Mouse (Mus musculus) forebrain, postnatal 0 days (tissue): ENCODE measurements around the gene Mxra8. TPM values are rescaled to one million over a fixed set of nuclear protein-coding genes. Genes with fewer than 3 reads are reported as not detected.

Source experiments
- ATAC-seq: fragments of 200-750 bp; cut with Nextera tagmentation; 2 replicates; pipeline ENCODE4 v1.8.0; 2017; ENCODE audit warnings: mild to moderate bottlenecking, moderate library complexity
- DNase-seq: peaks from one replicate; pipeline ENCODE4 v3.0.0-alpha.2; 2015
- H3K27ac ChIP-seq: fragments of 300-500 bp; sonication (generic); 2 replicates; pipeline ENCODE4 v1.5.1; 2014; ENCODE audit warnings: low read depth, mild to moderate bottlenecking, antibody characterized with exemption, low read length, moderate library complexity, mixed read lengths
- H3K27me3 ChIP-seq: fragments of 300-500 bp; sonication (generic); 2 replicates; pipeline ENCODE4 v1.6.1; 2014; ENCODE audit warnings: mild to moderate bottlenecking, low read length, mixed read lengths; ENCODE audit not compliant: insufficient read depth
- H3K36me3 ChIP-seq: fragments of 300-500 bp; sonication (generic); 2 replicates; pipeline ENCODE4 v1.6.1; 2014; ENCODE audit warnings: mild to moderate bottlenecking, moderate library complexity; ENCODE audit not compliant: insufficient read depth
- H3K4me1 ChIP-seq: fragments of 300-500 bp; sonication (generic); 2 replicates; pipeline ENCODE4 v1.6.1; 2014; ENCODE audit warnings: antibody characterized with exemption; ENCODE audit not compliant: insufficient read depth
- H3K4me2 ChIP-seq: fragments of 300-500 bp; sonication (generic); 2 replicates; pipeline ENCODE4 v1.6.1; 2014; ENCODE audit warnings: low read depth, mild to moderate bottlenecking, moderate library complexity
- H3K4me3 ChIP-seq: fragments of 300-500 bp; sonication (generic); 2 replicates; pipeline ENCODE4 v1.5.1; 2014; ENCODE audit warnings: low read depth, low read length, mixed read lengths
- H3K9ac ChIP-seq: fragments of 300-500 bp; sonication (generic); 2 replicates; pipeline ENCODE4 v1.6.1; 2014; ENCODE audit warnings: mild to moderate bottlenecking
- H3K9me3 ChIP-seq: fragments of 300-500 bp; sonication (generic); 2 replicates; pipeline ENCODE4 v1.6.1; 2016; ENCODE audit warnings: low read length
- CTCF ChIP-seq: sonication (generic); IDR thresholded peaks from 2 replicates; pipeline ENCODE4 v1.5.1; 2016; ENCODE audit warnings: antibody characterized with exemption, control low read depth, low read depth
- WGBS: fragments of 180-500 bp; shearing (Covaris S2); extraction: QIAGEN DNeasy Blood & Tissue Kit; methylation state at CpG from one replicate; pipeline ENCODE4 v1.1.7; 2014; 5-methylcytosine and 5-hydroxymethylcytosine counted together
- polyA plus RNA-seq: library from polyadenylated mRNA; unstranded; fragments of >200 nt; fragmentation: Nextera tagmentation; extraction: Ambion mirVana; gene quantifications from 2 replicates; pipeline ENCODE4 v1.2.1, GENCODE M21; 2015
- total RNA-seq: library from RNA; depleted of rRNA; stranded (reverse); fragments of >200 nt; gene quantifications from 2 replicates; pipeline ENCODE4 v1.2.3, GENCODE M21; 2014

Mxra8 gene
- total and polyA plus RNA-seq, 2 experiments from 2014 or later: 30.5 to 35.9 TPM

GRCm38 (mm10) chr4:155833234-155833633, 6.2 kb upstream of the Mxra8 start:
- Histone ChIP-seq H3K4me1 (0 out of 2 replicates have a peak, but pooled peaks cover 8% of the 10 kb centered on the region), H3K36me3 (peaks cover 7% of the 10 kb centered on the region; the same call in 1 of the 2 replicates), H3K27me3 (no peaks in the 10 kb centered on the region), H3K4me2 (no peak overlapping the region), H3K4me3 (no peak overlapping the region), H3K9ac (no peak overlapping the region), H3K9me3 (no peaks in the 10 kb centered on the region), H3K27ac (no peak overlapping the region)
- TF ChIP-seq CTCF: no peak
- DNase-seq (no peak), ATAC-seq (no peak)
- 87% methylated on average over 4 of the region's 4 CpGs for WGBS

DNA sequence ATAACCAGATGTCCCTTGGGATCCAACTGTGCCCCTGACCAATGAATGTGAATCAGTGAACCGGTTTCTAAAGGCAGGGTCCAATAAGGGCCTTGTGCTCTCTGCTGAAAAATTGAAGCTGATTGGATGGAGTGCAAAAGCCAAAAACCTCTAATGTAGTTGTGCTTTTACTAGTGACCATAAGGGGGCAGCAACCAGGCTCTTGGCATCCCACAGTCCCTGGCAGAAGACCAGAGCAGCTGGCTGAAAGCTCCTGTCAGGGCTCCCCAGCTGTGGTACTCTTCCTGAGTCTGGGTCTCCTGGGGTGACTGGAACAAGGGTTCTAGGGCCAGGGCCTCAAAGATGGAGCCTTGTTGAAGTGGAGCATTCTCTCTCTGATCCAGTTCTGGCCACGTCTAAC, 5.6 kb upstream of the Mxra8 start:
- Histone ChIP-seq H3K27me3 (no peaks in the 10 kb centered on the region), H3K9me3 (no peaks in the 10 kb centered on the region), H3K36me3 (peaks cover 7% of the 10 kb centered on the region; the same call in 1 of the 2 replicates), H3K4me1 (0 out of 2 replicates have a peak, but pooled peaks cover 8% of the 10 kb centered on the region), H3K4me3 (no peak overlapping the region), H3K27ac (peak overlapping the region; percentile 15; the same call in 1 of the 2 replicates), H3K9ac (no peak overlapping the region), H3K4me2 (no peak overlapping the region)
- DNase-seq (peak; percentile 79), ATAC-seq (peak; percentile 6)
- peak; percentile 69 for TF ChIP-seq CTCF
- WGBS: 35% methylated on average over 2 of the region's 2 CpGs

- TF ChIP-seq CTCF: no peak
- Histone ChIP-seq H3K27me3 (no peaks in the 10 kb centered on the region), H3K9ac (no peak overlapping the region), H3K4me2 (no peak overlapping the region), H3K9me3 (no peaks in the 10 kb centered on the region), H3K4me3 (no peak overlapping the region), H3K4me1 (0 out of 2 replicates have a peak, but pooled peaks cover 2% of the 10 kb centered on the region), H3K27ac (no peak overlapping the region), H3K36me3 (peaks cover 9% of the 10 kb centered on the region; the same call in 1 of the 2 replicates)
- no peak for ATAC-seq
- DNase-seq: no peak
- WGBS: 80% methylated on average over 11 of the region's 11 CpGs
These were observed 2.0 kb upstream of the Mxra8 start for GRCm38 (mm10) chr4:155837404-155838010.

GRCm38 (mm10) chr4:155838187-155839153, 1.0 kb upstream of the Mxra8 start:
- Histone ChIP-seq H3K4me2 (no peak overlapping the region), H3K9me3 (no peaks in the 10 kb centered on the region), H3K27me3 (no peaks in the 10 kb centered on the region), H3K27ac (0 out of 2 replicates have a peak overlapping the region, but pooled peaks have one; percentile 15), H3K9ac (no peak overlapping the region), H3K4me1 (no peaks in the 10 kb centered on the region), H3K36me3 (0 out of 2 replicates have a peak, but pooled peaks cover 4% of the 10 kb centered on the region), H3K4me3 (no peak overlapping the region)
- ATAC-seq (no peak), DNase-seq (no peak)
- TF ChIP-seq CTCF: no peak
- WGBS: 59% methylated on average over 8 of the region's 8 CpGs

DNA sequence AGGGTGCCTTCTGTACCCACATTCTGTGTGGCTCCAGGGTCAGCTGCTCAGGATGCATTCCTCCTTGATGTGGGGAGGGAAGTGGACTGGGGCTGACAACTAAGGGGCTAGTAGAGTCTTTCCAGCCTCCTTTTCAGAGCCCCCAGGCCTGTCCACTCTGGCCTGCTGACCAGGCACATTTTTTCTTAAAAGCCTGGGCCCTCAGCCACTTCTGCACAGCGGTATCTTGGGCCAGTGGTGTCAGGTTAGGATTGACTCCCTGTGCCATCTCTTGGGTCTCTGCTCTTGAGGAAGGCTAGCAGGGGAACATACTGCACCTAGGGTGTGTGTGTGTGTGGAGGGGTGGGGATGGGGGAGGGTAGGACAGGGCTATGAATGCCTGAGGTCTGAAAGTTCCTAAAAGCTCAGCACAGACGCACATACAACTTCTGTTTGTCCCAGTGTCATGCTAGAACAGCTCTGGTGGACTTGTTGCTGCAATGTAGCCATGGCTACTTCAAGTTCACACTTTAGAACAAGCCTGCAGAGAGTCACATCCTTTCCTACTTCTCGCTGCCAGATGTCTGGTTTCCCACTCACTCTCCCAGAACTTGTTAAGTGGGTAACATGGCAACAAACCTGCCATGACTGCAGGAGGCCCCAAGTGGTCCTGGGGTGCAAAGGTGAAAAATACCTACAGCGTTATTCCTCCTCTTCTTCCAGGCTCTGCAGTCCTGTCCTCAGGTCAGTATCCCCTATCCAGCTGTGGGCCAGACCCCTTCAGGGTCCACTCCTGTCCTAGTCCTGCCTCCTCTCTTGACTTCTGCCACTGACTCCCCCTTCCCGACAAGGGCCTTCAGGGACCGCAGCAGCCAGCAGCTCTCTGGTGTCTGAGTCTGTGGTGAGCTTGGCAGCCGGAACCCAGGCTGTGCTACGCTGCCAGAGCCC, 859 bp downstream of the Mxra8 start:
- Histone ChIP-seq H3K36me3 (0 out of 2 replicates have a peak, but pooled peaks cover 4% of the 10 kb centered on the region), H3K9me3 (no peaks in the 10 kb centered on the region), H3K4me3 (peak overlapping the region; percentile 16), H3K4me1 (no peaks in the 10 kb centered on the region), H3K9ac (0 out of 2 replicates have a peak overlapping the region, but pooled peaks have one; percentile 10), H3K4me2 (peak overlapping the region; percentile 47), H3K27me3 (no peaks in the 10 kb centered on the region), H3K27ac (peak overlapping the region; percentile 40)
- DNase-seq (no peak), ATAC-seq (0 out of 2 replicates have a peak, but pooled peaks have one; percentile 17)
- 10% methylated on average over 8 of the region's 8 CpGs for WGBS
- no peak for TF ChIP-seq CTCF

DNA sequence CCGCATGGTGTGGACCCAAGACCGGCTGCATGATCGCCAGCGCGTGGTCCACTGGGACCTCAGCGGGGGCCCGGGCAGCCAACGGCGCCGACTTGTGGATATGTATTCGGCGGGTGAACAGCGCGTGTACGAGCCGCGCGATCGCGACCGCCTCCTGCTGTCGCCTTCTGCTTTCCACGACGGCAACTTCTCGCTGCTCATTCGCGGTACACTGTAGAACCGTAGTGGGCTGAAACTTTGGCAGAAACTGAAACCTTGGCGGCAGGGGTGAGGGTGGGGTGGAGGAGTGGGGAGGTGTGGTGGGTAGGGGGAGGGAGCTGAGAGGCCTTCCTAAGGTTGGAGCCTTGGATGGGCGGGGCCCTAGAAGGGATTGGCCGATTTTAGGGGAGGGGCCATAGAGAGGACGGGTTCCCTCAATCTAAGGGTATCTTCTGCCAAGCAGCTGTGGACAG, 1.5 kb downstream of the Mxra8 start:
- Histone ChIP-seq H3K9me3 (no peaks in the 10 kb centered on the region), H3K9ac (no peak overlapping the region), H3K4me3 (peak overlapping the region; percentile 16; the same call in 1 of the 2 replicates), H3K4me1 (no peaks in the 10 kb centered on the region), H3K4me2 (peak overlapping the region; percentile 47), H3K27ac (no peak overlapping the region), H3K36me3 (0 out of 2 replicates have a peak, but pooled peaks cover 4% of the 10 kb centered on the region), H3K27me3 (no peaks in the 10 kb centered on the region)
- TF ChIP-seq CTCF: peak; percentile 53
- WGBS: 1% methylated on average over 30 of the region's 32 CpGs
- ATAC-seq: peak; percentile 57
- peak; percentile 35 for DNase-seq
